Mouse (Mus musculus) frontal cortex, postnatal 10 days (tissue): ENCODE results near the gene Aaed1.

Source experiments
- DNase-seq, 2 experiments: peaks; one replicate each; pipeline ENCODE4 v3.0.0; 2022; ENCODE audit warnings: low spot score in 2 of 2, mixed read lengths in 1 of 2

Gene Aaed1

GRCm38 (mm10) chr13:64252147-64252546, 60.4 kb downstream of the Aaed1 start:
- no peak for DNase-seq

- DNase-seq = no peak
Measured at GRCm38 (mm10) chr13:64250363-64250762, 62.1 kb downstream of the Aaed1 start.

GRCm38 (mm10) chr13:64248775-64249524, 63.6 kb downstream of the Aaed1 start:
- DNase-seq = peak; percentile 36 to 74

GRCm38 (mm10) chr13:64248161-64248774, 64.2 kb downstream of the Aaed1 start:
- no peak for DNase-seq

GRCm38 (mm10) chr13:64246106-64246505, 66.4 kb downstream of the Aaed1 start:
- no peak for DNase-seq

GRCm38 (mm10) chr13:64244685-64245261, 67.7 kb downstream of the Aaed1 start:
- DNase-seq = no peak

GRCm38 (mm10) chr13:64242721-64243120, 69.8 kb downstream of the Aaed1 start:
- no peak for DNase-seq

GRCm38 (mm10) chr13:64240626-64241025, 71.9 kb downstream of the Aaed1 start:
- no peak for DNase-seq

- no peak for DNase-seq
Measured at GRCm38 (mm10) chr13:64237681-64238157, 74.8 kb downstream of the Aaed1 start.

- no peak for DNase-seq
Measured at GRCm38 (mm10) chr13:64237000-64237680, 75.4 kb downstream of the Aaed1 start.

- no peak for DNase-seq
Measured at GRCm38 (mm10) chr13:64235777-64236176, 76.7 kb downstream of the Aaed1 start.

GRCm38 (mm10) chr13:64235062-64235715, 77.3 kb downstream of the Aaed1 start:
- DNase-seq = no peak

GRCm38 (mm10) chr13:64233139-64233538, 79.4 kb downstream of the Aaed1 start:
- no peak for DNase-seq

- DNase-seq = no peak
Measured at GRCm38 (mm10) chr13:64226725-64227124, 85.8 kb downstream of the Aaed1 start.

GRCm38 (mm10) chr13:64225738-64226137, 86.8 kb downstream of the Aaed1 start:
- no peak for DNase-seq
